Mouse (Mus musculus) urinary bladder, postnatal 10 days (tissue): ENCODE data around the gene Dctpp1.
"Not testable (repeated sequence)": the region's sequence is repeated elsewhere in the genome, so short reads cannot be mapped to it uniquely, and the experiment has no call there.

ENCODE experiments used
- DNase-seq: peaks from one replicate; pipeline ENCODE4 v3.0.0; 2022; ENCODE audit warnings: low spot score

The Dctpp1 gene

GRCm38 (mm10) chr7:127270256-127270655 lies 9.7 kb upstream of the Dctpp1 start:
- no peak for DNase-seq

- DNase-seq, result no peak
These were observed 3.0 kb upstream of the Dctpp1 start for GRCm38 (mm10) chr7:127263526-127263925.

- DNase-seq, result no peak
These were observed 1.9 kb upstream of the Dctpp1 start for GRCm38 (mm10) chr7:127262218-127262961.

GRCm38 (mm10) chr7:127259186-127259905 lies 1.2 kb downstream of the Dctpp1 start:
- no peak for DNase-seq

- no peak for DNase-seq
These were observed 4.0 kb downstream of the Dctpp1 start for GRCm38 (mm10) chr7:127256518-127256917.

- no peak for DNase-seq
These were observed 4.5 kb downstream of the Dctpp1 start for GRCm38 (mm10) chr7:127255965-127256364.

- no peak for DNase-seq
These were observed 5.5 kb downstream of the Dctpp1 start for GRCm38 (mm10) chr7:127255008-127255407.

- peak; percentile 79 for DNase-seq
These were observed 6.4 kb downstream of the Dctpp1 start for GRCm38 (mm10) chr7:127253821-127254769.

GRCm38 (mm10) chr7:127253341-127253740 lies 7.2 kb downstream of the Dctpp1 start:
- no peak for DNase-seq

GRCm38 (mm10) chr7:127252414-127252813 lies 8.1 kb downstream of the Dctpp1 start:
- no peak for DNase-seq

- not testable (repeated sequence) for DNase-seq
These were observed 10.0 kb downstream of the Dctpp1 start for GRCm38 (mm10) chr7:127250511-127250910.

- DNase-seq, result no peak
These were observed 15.6 kb downstream of the Dctpp1 start for GRCm38 (mm10) chr7:127244658-127245510.

- peak; percentile 76 for DNase-seq
These were observed 16.4 kb downstream of the Dctpp1 start, which contains the start of gene Zfp771 for GRCm38 (mm10) chr7:127243870-127244657. TSS of gene Zfp771 (plus strand) at chr7:127244274.

- DNase-seq, result no peak
These were observed 17.1 kb downstream of the Dctpp1 start for GRCm38 (mm10) chr7:127243361-127243867.

GRCm38 (mm10) chr7:127234777-127235176 lies 25.7 kb downstream of the Dctpp1 start:
- no peak for DNase-seq

- no peak for DNase-seq
These were observed 26.7 kb downstream of the Dctpp1 start for GRCm38 (mm10) chr7:127233765-127234164.

GRCm38 (mm10) chr7:127233368-127233749 lies 27.1 kb downstream of the Dctpp1 start:
- no peak for DNase-seq

- DNase-seq, result peak; percentile 45
These were observed 27.7 kb downstream of the Dctpp1 start, which contains the start of the genes Zfp553 and Sept1 for GRCm38 (mm10) chr7:127232622-127233367. TSS of gene Zfp553 (plus strand) at chr7:127233061. TSS of gene Sept1 (minus strand) at chr7:127233130.
